Mouse (Mus musculus) ES-Bruce4 (cell line): ENCODE data around the gene Ccnt2.

Source experiments
- CTCF ChIP-seq: IDR thresholded peaks from one replicate; pipeline ENCODE4 v1.8.1; 2011; ENCODE audit warnings: low read depth, low read length
- EP300 ChIP-seq: IDR thresholded peaks from 2 replicates; pipeline ENCODE4 v1.6.1; 2011; ENCODE audit warnings: low read depth, low read length; ENCODE audit not compliant: insufficient read depth
- POLR2A ChIP-seq: IDR thresholded peaks from one replicate; pipeline ENCODE4 v1.8.1; 2011; ENCODE audit warnings: low read length; ENCODE audit not compliant: insufficient read depth

DNA sequence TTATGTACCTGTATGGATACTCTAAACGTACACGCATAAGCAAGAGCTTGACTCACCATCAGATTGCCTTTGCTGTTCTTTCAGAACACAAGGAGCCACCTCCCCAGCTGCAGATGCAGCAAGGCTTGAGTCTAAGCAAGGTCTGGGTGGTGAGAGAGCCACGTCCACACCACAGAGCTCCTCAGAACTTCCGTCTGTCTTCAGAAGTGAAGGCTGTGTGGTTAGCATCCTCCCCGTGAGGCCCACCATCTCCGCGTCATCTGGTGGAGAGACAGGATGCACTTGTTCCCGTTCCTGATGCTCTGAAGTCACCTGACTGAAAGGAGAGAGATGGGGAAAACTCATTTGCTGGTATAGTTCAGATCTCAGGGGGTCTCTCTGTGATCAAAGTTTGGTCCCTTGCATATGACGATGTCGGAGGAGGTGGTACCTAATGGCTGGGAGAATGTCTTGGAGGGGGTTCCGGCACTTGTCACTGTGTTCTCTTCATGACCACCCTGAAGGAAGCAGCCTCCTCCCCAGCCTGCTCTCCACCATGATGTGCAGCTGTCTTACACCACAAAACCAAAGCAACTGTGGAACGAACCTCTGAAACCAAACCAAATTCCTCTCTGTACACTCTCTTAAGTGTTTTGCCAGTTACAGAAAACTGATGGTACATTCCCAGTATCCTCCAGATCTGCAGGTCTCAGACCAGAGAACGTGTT is 56.4 kb downstream of the Ccnt2 start:
- TF ChIP-seq POLR2A (no peak), CTCF (no peak), EP300 (no peak)
